Mouse (Mus musculus) T-cell, adult 66 days (primary cell): ENCODE results near the gene Akr1c20. TPM values are rescaled to one million over a fixed set of nuclear protein-coding genes. Genes with fewer than 3 reads are reported as not detected.

Experiments
- total RNA-seq, 2 experiments: library from RNA; stranded (reverse); gene quantifications; 3 replicates in 1 of 2; 4 replicates in 1 of 2; pipeline ENCODE4 v1.2.4; 2023

The Akr1c20 gene
- total RNA-seq = not detected

GRCm38 (mm10) chr13:4523201-4523838 is at the start of gene Akr1c20:
TSS of gene Akr1c20 (minus strand) at chr13:4523345.

Other genes with a start within 250 kb of the Akr1c20 start
- gene Akr1c12, start 243.9 kb downstream of the Akr1c20 start, total RNA-seq = 1 to 10 TPM; 1.7 to 2.4 TPM
- not detected for gene Akr1c6, start 89.0 kb downstream of the Akr1c20 start, total RNA-seq
- gene Akr1c21, start 50.7 kb upstream of the Akr1c20 start, total RNA-seq = not detected
- gene Akr1e1, start 85.8 kb upstream of the Akr1c20 start, total RNA-seq = 1 to 10 TPM; 2.5 to 3.5 TPM